Mouse (Mus musculus) neural tube, embryonic 13.5 days (tissue): ENCODE results near the gene Rhox11. TPM values are rescaled to one million over a fixed set of nuclear protein-coding genes. Genes with fewer than 3 reads are reported as not detected.
"Not testable (repeated sequence)": the region's sequence is repeated elsewhere in the genome, so short reads cannot be mapped to it uniquely, and the experiment has no call there.

ENCODE experiments used
- ATAC-seq: fragments of 200-750 bp; cut with Nextera tagmentation; 2 replicates; pipeline ENCODE4 v1.8.0; 2017; ENCODE audit warnings: low read depth, mild to moderate bottlenecking, moderate TSS enrichment, moderate library complexity
- H3K27ac ChIP-seq: fragments of 300-500 bp; sonication (generic); replicated peaks from 2 replicates; pipeline ENCODE4 v1.5.1; 2015; ENCODE audit warnings: moderate library complexity, mild to moderate bottlenecking, inconsistent platforms
- H3K27me3 ChIP-seq: fragments of 300-500 bp; sonication (generic); 2 replicates; pipeline ENCODE4 v1.6.1; 2015; ENCODE audit warnings: mild to moderate bottlenecking, inconsistent platforms
- H3K36me3 ChIP-seq: fragments of 300-500 bp; sonication (generic); 2 replicates; pipeline ENCODE4 v1.6.1; 2015; ENCODE audit warnings: mild to moderate bottlenecking, inconsistent platforms
- H3K4me1 ChIP-seq: fragments of 300-500 bp; sonication (generic); replicated peaks from 2 replicates; pipeline ENCODE4 v1.6.1; 2015; ENCODE audit warnings: inconsistent platforms
- H3K4me2 ChIP-seq: fragments of 300-500 bp; sonication (generic); 2 replicates; pipeline ENCODE4 v1.6.1; 2015; ENCODE audit warnings: inconsistent platforms, mild to moderate bottlenecking, moderate library complexity
- H3K4me3 ChIP-seq: fragments of 300-500 bp; sonication (generic); 2 replicates; pipeline ENCODE4 v1.5.1; 2015; ENCODE audit warnings: mild to moderate bottlenecking, inconsistent platforms
- H3K9ac ChIP-seq: fragments of 300-500 bp; sonication (generic); 2 replicates; pipeline ENCODE4 v1.6.1; 2015; ENCODE audit warnings: moderate library complexity, mild to moderate bottlenecking, inconsistent platforms
- H3K9me3 ChIP-seq: fragments of 300-500 bp; sonication (generic); 2 replicates; pipeline ENCODE4 v1.6.1; 2016; ENCODE audit warnings: inconsistent platforms
- WGBS: fragments of 180-500 bp; shearing (Covaris S2); methylation state at CpG from one replicate; pipeline ENCODE4 v1.1.7; 2015; 5-methylcytosine and 5-hydroxymethylcytosine counted together
- polyA plus RNA-seq: library from polyadenylated mRNA; unstranded; fragments of >200 nt; fragmentation: Nextera tagmentation; extraction: Ambion mirVana; gene quantifications from 2 replicates; pipeline ENCODE4 v1.2.1, GENCODE M21; 2015

Rhox11 gene
- polyA plus RNA-seq, result not detected in 2 replicates

GRCm38 (mm10) chrX:38085041-38085440 is at the start of gene Rhox11:
Gene Rhox11 (minus strand): TSS chrX:38085141.
- Histone ChIP-seq H3K9ac (no peak within 1 kb of the TSS), H3K27me3 (no peaks in the 10 kb centered on the region), H3K4me1 (no peaks in the 10 kb centered on the region), H3K4me2 (no peak within 1 kb of the TSS), H3K27ac (no peak within 1 kb of the TSS), H3K36me3 (no peaks in the 10 kb centered on the region), H3K9me3 (no peaks in the 10 kb centered on the region), H3K4me3 (no peak within 1 kb of the TSS)
- 86% methylated on average over 9 of the region's 9 CpGs for WGBS
- ATAC-seq, result no peak

GRCm38 (mm10) chrX:38121478-38121877 is 36.5 kb upstream of the Rhox11 start:
- Histone ChIP-seq H3K9me3 (0 out of 2 replicates have a peak, but pooled peaks cover 13% of the 10 kb centered on the region), H3K4me3 (no peak overlapping the region), H3K9ac (no peak overlapping the region), H3K27ac (no peak overlapping the region), H3K27me3 (no peaks in the 10 kb centered on the region), H3K36me3 (no peaks in the 10 kb centered on the region), H3K4me1 (no peaks in the 10 kb centered on the region), H3K4me2 (no peak overlapping the region)
- no peak for ATAC-seq
- 87% methylated on average over 34 of the region's 34 CpGs for WGBS

GRCm38 (mm10) chrX:38120982-38121381 is 36.0 kb upstream of the Rhox11 start, which contains the start of gene Rhox13:
Gene Rhox13 (plus strand): TSS chrX:38121219.
- Histone ChIP-seq H3K9ac (no peak within 1 kb of the TSS), H3K4me3 (no peak within 1 kb of the TSS), H3K4me2 (no peak within 1 kb of the TSS), H3K36me3 (no peaks in the 10 kb centered on the region), H3K27me3 (no peaks in the 10 kb centered on the region), H3K9me3 (0 out of 2 replicates have a peak, but pooled peaks cover 13% of the 10 kb centered on the region), H3K4me1 (no peaks in the 10 kb centered on the region), H3K27ac (no peak within 1 kb of the TSS)
- WGBS, result 96% methylated on average over 20 of the region's 20 CpGs
- no peak for ATAC-seq

- WGBS, result 75% methylated on average over 4 of the region's 4 CpGs
Measured at GRCm38 (mm10) chrX:38110807-38111206, 25.9 kb upstream of the Rhox11 start, which contains the start of gene Rhox12. Gene Rhox12 (minus strand): TSS chrX:38110907.

GRCm38 (mm10) chrX:38084226-38084625 is 715 bp downstream of the Rhox11 start:
- Histone ChIP-seq H3K36me3 (no peaks in the 10 kb centered on the region), H3K4me3 (no peak overlapping the region), H3K27ac (no peak overlapping the region), H3K4me2 (no peak overlapping the region), H3K9ac (no peak overlapping the region), H3K4me1 (no peaks in the 10 kb centered on the region), H3K9me3 (no peaks in the 10 kb centered on the region), H3K27me3 (no peaks in the 10 kb centered on the region)
- peak; percentile 15; the same call in 1 of the 2 replicates for ATAC-seq
- WGBS, result 14% methylated on average over 12 of the region's 12 CpGs

More at GRCm38 (mm10) chrX:38110807-38111206, 25.9 kb upstream of the Rhox11 start, which contains the start of gene Rhox12:
- no peak within 1 kb of the TSS for H3K4me2 ChIP-seq
- H3K27me3 ChIP-seq, result no peaks in the 10 kb centered on the region
- H3K36me3 ChIP-seq, result no peaks in the 10 kb centered on the region
- no peak within 1 kb of the TSS for H3K4me3 ChIP-seq
- H3K9me3 ChIP-seq, result no peaks in the 10 kb centered on the region
- ATAC-seq, result no peak
- no peak within 1 kb of the TSS for H3K9ac ChIP-seq
- H3K4me1 ChIP-seq, result no peaks in the 10 kb centered on the region
- H3K27ac ChIP-seq, result no peak within 1 kb of the TSS

GRCm38 (mm10) chrX:38066175-38066574 is 18.8 kb downstream of the Rhox11 start, which contains the start of gene Rhox10:
Gene Rhox10 (plus strand): TSS chrX:38066475.
- 90% methylated on average over 11 of the region's 11 CpGs for WGBS
- Histone ChIP-seq H3K4me3 (no peak within 1 kb of the TSS), H3K27me3 (no peaks in the 10 kb centered on the region), H3K4me1 (no peaks in the 10 kb centered on the region), H3K36me3 (no peaks in the 10 kb centered on the region), H3K9me3 (no peaks in the 10 kb centered on the region), H3K9ac (no peak within 1 kb of the TSS), H3K4me2 (no peak within 1 kb of the TSS), H3K27ac (no peak within 1 kb of the TSS)
- ATAC-seq, result no peak

GRCm38 (mm10) chrX:38061544-38061943 is 23.4 kb downstream of the Rhox11 start:
- no peaks in the 10 kb centered on the region for H3K27me3 ChIP-seq
- ATAC-seq, result no peak
- no peaks in the 10 kb centered on the region for H3K36me3 ChIP-seq
- H3K4me1 ChIP-seq, result no peaks in the 10 kb centered on the region
- H3K4me2 ChIP-seq, result no peak overlapping the region
- H3K27ac ChIP-seq, result no peak overlapping the region
- no peak overlapping the region for H3K4me3 ChIP-seq
- no peak overlapping the region for H3K9ac ChIP-seq
- H3K9me3 ChIP-seq, result no peaks in the 10 kb centered on the region
- WGBS, result 0% methylated on average over 1 of the region's 1 CpGs

- not testable (repeated sequence) for H3K27me3 ChIP-seq, H3K4me3 ChIP-seq, H3K9me3 ChIP-seq, ATAC-seq, H3K4me2 ChIP-seq, H3K9ac ChIP-seq, H3K36me3 ChIP-seq, H3K27ac ChIP-seq, H3K4me1 ChIP-seq
Measured at GRCm38 (mm10) chrX:38043014-38043413, 41.9 kb downstream of the Rhox11 start, which contains the start of gene Btg1-ps2. Gene Btg1-ps2 (minus strand): TSS chrX:38043114.

GRCm38 (mm10) chrX:38039666-38040065 is 45.3 kb downstream of the Rhox11 start:
- Histone ChIP-seq H3K27ac (no peak overlapping the region), H3K4me2 (no peak overlapping the region), H3K4me1 (no peaks in the 10 kb centered on the region), H3K9me3 (no peaks in the 10 kb centered on the region), H3K36me3 (no peaks in the 10 kb centered on the region), H3K9ac (no peak overlapping the region), H3K27me3 (no peaks in the 10 kb centered on the region), H3K4me3 (no peak overlapping the region)
- WGBS, result 85% methylated on average over 5 of the region's 5 CpGs
- ATAC-seq, result no peak

GRCm38 (mm10) chrX:38033841-38034240 is 51.1 kb downstream of the Rhox11 start:
- Histone ChIP-seq H3K4me2 (no peak overlapping the region), H3K4me1 (no peaks in the 10 kb centered on the region), H3K27ac (no peak overlapping the region), H3K27me3 (no peaks in the 10 kb centered on the region), H3K36me3 (no peaks in the 10 kb centered on the region), H3K9me3 (no peaks in the 10 kb centered on the region), H3K9ac (no peak overlapping the region), H3K4me3 (no peak overlapping the region)
- WGBS, result 52% methylated on average over 2 of the region's 2 CpGs
- ATAC-seq, result no peak

Other genes with a start within 250 kb of the Rhox11 start
- gene Rhox8, start 206.2 kb downstream of the Rhox11 start, polyA plus RNA-seq, result not detected in 2 replicates
- gene Rhox7b, start 187.9 kb downstream of the Rhox11 start, polyA plus RNA-seq, result not detected in 2 replicates
- gene Rhox9, start 183.4 kb downstream of the Rhox11 start, polyA plus RNA-seq, result not detected in 2 replicates
- gene Btg1-ps1, start 66.3 kb downstream of the Rhox11 start, polyA plus RNA-seq, result not detected in 2 replicates
- gene Btg1-ps2, start 42.0 kb downstream of the Rhox11 start, polyA plus RNA-seq, result not detected in 2 replicates
- gene Rhox10, start 18.7 kb downstream of the Rhox11 start, polyA plus RNA-seq, result not detected in 2 replicates
- gene Rhox12, start 25.8 kb upstream of the Rhox11 start, polyA plus RNA-seq, result not detected in 2 replicates
- gene Rhox13, start 36.1 kb upstream of the Rhox11 start, polyA plus RNA-seq, result not detected in 2 replicates
- gene Zbtb33, start 104.7 kb upstream of the Rhox11 start, polyA plus RNA-seq, result 5.1 and 6.8 TPM in 2 replicates
- gene Tmem255a, start 167.3 kb upstream of the Rhox11 start, polyA plus RNA-seq, result 43.8 and 44.0 TPM in 2 replicates
- gene Atp1b4, start 231.0 kb upstream of the Rhox11 start, polyA plus RNA-seq, result 0.14 and 0.21 TPM in 2 replicates